Mouse (Mus musculus) cerebellum, adult 2 months (tissue): ENCODE data around the gene Grin3b. TPM values are rescaled to one million over a fixed set of nuclear protein-coding genes. Genes with fewer than 3 reads are reported as not detected.

Source experiments
- DNase-seq, 2 experiments: peaks; one replicate each; pipeline ENCODE4 v3.0.0; 2021
- H3K27ac ChIP-seq: fragments of 200-500 bp; 2 replicates; pipeline ENCODE4 v1.5.1; 2012; ENCODE audit warnings: low read length, control low read depth, inconsistent platforms; ENCODE audit not compliant: insufficient read depth
- H3K27me3 ChIP-seq: fragments of 200-500 bp; 2 replicates; pipeline ENCODE4 v1.6.1; 2012; ENCODE audit warnings: inconsistent platforms, mild to moderate bottlenecking, low read length, moderate library complexity; ENCODE audit not compliant: control insufficient read depth, insufficient read depth
- H3K4me1 ChIP-seq: fragments of 200-500 bp; 2 replicates; pipeline ENCODE4 v1.6.1; 2011; ENCODE audit warnings: low read length; ENCODE audit not compliant: control insufficient read depth, insufficient read depth
- H3K4me3 ChIP-seq: fragments of 200-500 bp; replicated peaks from 2 replicates; pipeline ENCODE3; 2011; ENCODE audit warnings: mild to moderate bottlenecking, low read depth, low read length, control low read depth; ENCODE audit not compliant: insufficient read depth
- CTCF ChIP-seq: fragments of 200-500 bp; IDR thresholded peaks from 2 replicates; pipeline ENCODE4 v1.5.1; 2011; ENCODE audit warnings: low read depth, mild to moderate bottlenecking, control low read depth, low read length, moderate library complexity, borderline replicate concordance; ENCODE audit not compliant: insufficient read depth
- POLR2A ChIP-seq: fragments of 200-500 bp; IDR thresholded peaks from 2 replicates; pipeline ENCODE4 v1.6.1; 2011; ENCODE audit warnings: low read length, control low read depth, borderline replicate concordance; ENCODE audit not compliant: insufficient read depth
- WGBS: fragments of 180-500 bp; shearing (Covaris S2); methylation state at CpG from one replicate; pipeline ENCODE4 v1.1.7; 2018; 5-methylcytosine and 5-hydroxymethylcytosine counted together
- polyA plus RNA-seq: library from polyadenylated mRNA; depleted of rRNA; stranded (reverse); fragments of >200 nt; gene quantifications from 2 replicates; pipeline ENCODE4 v1.2.3, GENCODE M21; 2012

Gene Grin3b
- polyA plus RNA-seq, 1 experiment, result 5.5 TPM

- Histone ChIP-seq H3K27me3 (no peaks in the 10 kb centered on the region), H3K27ac (peak overlapping the region; percentile 92), H3K4me1 (peaks cover 26% of the 10 kb centered on the region), H3K4me3 (peak overlapping the region; percentile 81)
- WGBS, result under 1% methylated on average over 22 of the region's 22 CpGs
- TF ChIP-seq CTCF, result no peak
- peak; percentile 49; the same call in 1 of the 2 replicates for TF ChIP-seq POLR2A
- peak; percentile 95 to 98 for DNase-seq
Measured at GRCm38 (mm10) chr10:79984871-79985270, 14.4 kb downstream of the Grin3b start.

GRCm38 (mm10) chr10:79985334-79986231 is 15.1 kb downstream of the Grin3b start:
- Histone ChIP-seq H3K4me1 (peaks cover 26% of the 10 kb centered on the region), H3K4me3 (peak overlapping the region; percentile 81), H3K27ac (peak overlapping the region; percentile 97), H3K27me3 (no peaks in the 10 kb centered on the region)
- under 1% methylated on average over 35 of the region's 35 CpGs for WGBS
- no peak for TF ChIP-seq CTCF
- peak; percentile 56; the same call in 1 of the 2 replicates for TF ChIP-seq POLR2A
- peak; percentile 81 to 84 for DNase-seq

GRCm38 (mm10) chr10:79986232-79986878 is 15.8 kb downstream of the Grin3b start:
- 21% methylated on average over 6 of the region's 6 CpGs for WGBS
- H3K27ac ChIP-seq, result peak overlapping the region; percentile 97
- H3K27me3 ChIP-seq, result no peaks in the 10 kb centered on the region
- H3K4me1 ChIP-seq, result peaks cover 19% of the 10 kb centered on the region
- peak; percentile 53 to 56 for DNase-seq
- TF ChIP-seq POLR2A, result no peak
- TF ChIP-seq CTCF, result no peak
- H3K4me3 ChIP-seq, result peak overlapping the region; percentile 81

- H3K27me3 ChIP-seq, result no peaks in the 10 kb centered on the region
- no peak overlapping the region for H3K27ac ChIP-seq
- TF ChIP-seq CTCF, result peak; percentile 83
- TF ChIP-seq POLR2A, result no peak
- H3K4me1 ChIP-seq, result peaks cover 15% of the 10 kb centered on the region; the same call in 1 of the 2 replicates
- peak; percentile 82 to 90 for DNase-seq
- 4% methylated on average over 11 of the region's 11 CpGs for WGBS
- no peak overlapping the region for H3K4me3 ChIP-seq
Measured at GRCm38 (mm10) chr10:79986963-79987362, 16.4 kb downstream of the Grin3b start.

- Histone ChIP-seq H3K27ac (no peak overlapping the region), H3K27me3 (no peaks in the 10 kb centered on the region), H3K4me3 (no peak overlapping the region), H3K4me1 (peaks cover 8% of the 10 kb centered on the region; the same call in 1 of the 2 replicates)
- 19% methylated on average over 27 of the region's 27 CpGs for WGBS
- no peak for TF ChIP-seq POLR2A
- TF ChIP-seq CTCF, result no peak
- DNase-seq, result no peak
Measured at GRCm38 (mm10) chr10:79987771-79988505, 17.4 kb downstream of the Grin3b start.

- Histone ChIP-seq H3K4me1 (peaks cover 6% of the 10 kb centered on the region; the same call in 1 of the 2 replicates), H3K4me3 (no peak within 1 kb of the TSS), H3K27me3 (no peaks in the 10 kb centered on the region), H3K27ac (no peak within 1 kb of the TSS)
- WGBS, result 1% methylated on average over 59 of the region's 59 CpGs
- DNase-seq, result no peak
- no peak for TF ChIP-seq CTCF
- TF ChIP-seq POLR2A, result no peak
Measured at GRCm38 (mm10) chr10:79988506-79989271, 18.2 kb downstream of the Grin3b start, which contains the start of gene Cnn2. Gene Cnn2, plus strand, starts transcription at chr10:79988584.
